23 mouse cellular contexts compared by ENCODE assay signal in the genomic region with DNA sequence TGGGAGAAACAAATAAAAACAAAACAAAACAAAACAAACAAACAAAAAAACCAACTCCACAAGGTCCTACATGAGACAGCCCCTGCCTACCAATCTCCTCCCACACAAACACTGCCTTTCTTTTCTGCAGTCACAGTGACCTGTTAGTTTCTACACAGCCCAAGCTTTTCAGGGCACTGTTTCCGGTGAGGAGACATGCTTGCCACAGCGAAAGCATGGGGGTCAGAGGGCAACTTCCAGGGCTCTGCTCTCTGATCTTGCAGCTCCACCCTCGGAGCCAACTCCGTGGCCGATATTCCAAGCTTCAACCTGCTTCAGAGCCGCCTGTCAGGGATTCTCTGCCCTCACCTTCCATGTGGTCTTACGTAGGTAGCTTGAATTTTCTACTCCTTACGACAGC. TPM values are rescaled to one million over a fixed set of nuclear protein-coding genes. Genes with fewer than 3 reads are reported as not detected.
DNase-seq lines count a peak whose midpoint lies in the region; ATAC-seq and TF ChIP-seq lines count a peak whose summit lies in the region.
"Had no signal": no experiment of that assay in that cellular context is flagged by ENCODE, and none has a peak within 500 bp of the region (broad histone marks: within the 10 kb centered on the region; RNA-seq: fewer than 3 reads in every experiment).

No protein-coding gene starts in this region.

- no peaks in the 10 kb centered on the region for H3K4me1 ChIP-seq in lung, postnatal 0 days (ENCODE audit: insufficient read depth, low read depth, low read length)
- H3K4me1 ChIP-seq in liver, adult 2 months (ENCODE audit: control insufficient read depth, insufficient read depth, low read length), result peaks cover 7% of the 10 kb centered on the region
- H3K4me1 ChIP-seq: midbrain, embryonic 12.5 days had no signal

- H3K27me3 ChIP-seq in lung, postnatal 0 days (replicated peaks; ENCODE audit: insufficient read depth, low read length), result no peaks in the 10 kb centered on the region
- no peaks in the 10 kb centered on the region for H3K27me3 ChIP-seq in liver, adult 2 months (ENCODE audit: control insufficient read depth, insufficient read depth, low read length)
- H3K27me3 ChIP-seq: forebrain, embryonic 13.5 days; midbrain, embryonic 12.5 days; neural tube, embryonic 15.5 days had no signal

- TF ChIP-seq CTCF in lung, postnatal 0 days (IDR thresholded peaks at IDR 0.05), result no peak
- TF ChIP-seq CTCF in liver, adult 2 months (IDR thresholded peaks at IDR 0.05; ENCODE audit: low read depth, low read length), result no peak

- H3K9me3 ChIP-seq in lung, postnatal 0 days (ENCODE audit: low read length), result no peaks in the 10 kb centered on the region
- H3K9me3 ChIP-seq: forebrain, embryonic 13.5 days; midbrain, embryonic 12.5 days; neural tube, embryonic 15.5 days had no signal

- TF ChIP-seq EP300 in lung, postnatal 0 days (IDR thresholded peaks at IDR 0.05), result no peak

- H3K4me3 ChIP-seq in lung, postnatal 0 days (ENCODE audit: low read depth, low read length), result no peak overlapping the region
- no peak overlapping the region; the same call in 1 of the 2 replicates for H3K4me3 ChIP-seq in liver, adult 2 months (ENCODE audit: insufficient read depth, low read depth, low read length)
- H3K4me3 ChIP-seq: forebrain, embryonic 13.5 days; midbrain, embryonic 12.5 days; myocyte; neural tube, embryonic 15.5 days had no signal

- no peaks in the 10 kb centered on the region for H3K36me3 ChIP-seq in lung, postnatal 0 days (ENCODE audit: insufficient read depth, low read length)
- H3K36me3 ChIP-seq in liver, adult 2 months (ENCODE audit: control insufficient read depth, insufficient read depth, low read length), result no peaks in the 10 kb centered on the region
- H3K36me3 ChIP-seq: G1E; midbrain, embryonic 12.5 days; neural tube, embryonic 15.5 days had no signal

- DNase-seq in adrenal gland, postnatal 14 days, result peak; percentile 42
- DNase-seq in adrenal gland, adult 8-10 months, result no peak
- peak; percentile 30 for DNase-seq in lung, postnatal 10 days
- no peak for DNase-seq in lung, postnatal 0 days (ENCODE audit: low spot score)
- peak; percentile 88 for DNase-seq in liver, adult 2 months (ENCODE audit: extremely low read depth, low read depth, low spot score)
- peak; percentile 81 for DNase-seq in yolk sac, embryonic 10.5 days (ENCODE audit: low spot score)
- no peak for DNase-seq in heart, postnatal 4 days
- DNase-seq in cerebellum, postnatal 36 days, result no peak
- DNase-seq: cerebellum, adult 18-20 months; gastrocnemius, postnatal 36 days; heart, postnatal 14 days; lung, adult 18-20 months; lung, postnatal 4 days; thymus, postnatal 4 days had no signal

- no peak overlapping the region for H3K27ac ChIP-seq in lung, postnatal 0 days (ENCODE audit: low read length)
- H3K27ac ChIP-seq in liver, adult 2 months (replicated peaks; ENCODE audit: insufficient read depth, low read depth, low read length), result peak overlapping the region; percentile 70
- H3K27ac ChIP-seq: forebrain, embryonic 13.5 days; midbrain, embryonic 12.5 days; neural tube, embryonic 15.5 days; stomach, postnatal 0 days had no signal

- no peak for ATAC-seq in lung, postnatal 0 days
- ATAC-seq: CD4-positive, CD25-positive, alpha-beta regulatory T cell, adult 4 months; forebrain, embryonic 13.5 days; inflammation-experienced regulatory T-cells, adult 6 months had no signal

- TF ChIP-seq POLR2A in liver, adult 2 months (IDR thresholded peaks at IDR 0.05; ENCODE audit: extremely low read depth, insufficient read depth, low read length), result no peak

- no peak overlapping the region for H3K9ac ChIP-seq in lung, postnatal 0 days (replicated peaks; ENCODE audit: low read depth)
- H3K9ac ChIP-seq in liver, adult 2 months (ENCODE audit: low read depth, low read length), result peak overlapping the region; percentile 56; the same call in 1 of the 2 replicates
- H3K9ac ChIP-seq: forebrain, embryonic 13.5 days; midbrain, embryonic 12.5 days; neural tube, embryonic 15.5 days had no signal

- no peak overlapping the region for H3K4me2 ChIP-seq in lung, postnatal 0 days (replicated peaks; ENCODE audit: low read depth, low read length)
- H3K4me2 ChIP-seq: forebrain, embryonic 13.5 days; heart, embryonic 11.5 days; midbrain, embryonic 12.5 days; neural tube, embryonic 15.5 days had no signal

- 50% methylated on average over 8 of the region's 8 CpGs for WGBS in lung, postnatal 0 days
- 13% methylated on average over 8 of the region's 8 CpGs for WGBS in liver, adult 2 months

- peaks cover 11% of the 10 kb centered on the region; the same call in 1 of the 2 replicates for H3K79me2 ChIP-seq in liver, adult 2 months (ENCODE audit: control insufficient read depth, insufficient read depth, low read length)

RNA-seq across cellular contexts. Expression of a gene that starts 22.6 kb away (rescaled TPM):
- 11.5 and 18.5 TPM in 2 replicates for total RNA-seq in adrenal gland, postnatal 14 days (2021)
- total RNA-seq in adrenal gland, adult 8-10 months (2022), result 10 to 100 TPM; 11.7 to 35.6 (median 21.6) TPM
- 9.8 and 10.2 TPM in 2 replicates for polyA plus RNA-seq in lung, postnatal 0 days (2015; fragmentation: Nextera tagmentation; extraction: Ambion mirVana)
- total RNA-seq in liver, adult 2 months (2014; rRNA removed), result 31.6 and 37.5 TPM in 2 replicates
- 6.7 and 7.5 TPM in 2 replicates for polyA plus RNA-seq in liver, adult 2 months (2012; rRNA removed)
- total RNA-seq in heart, postnatal 4 days (2021), result 1 to 10 TPM; 3.7 to 5.4 TPM
- polyA plus RNA-seq: G1E had no signal

Comparison
In these comparisons a context has a peak if more than half of its experiments do, and no peak if none do; other contexts are left out.
1. DNase-seq: peak in adrenal gland, postnatal 14 days (single experiment), lung, postnatal 10 days (single experiment), liver, adult 2 months (single experiment) and yolk sac, embryonic 10.5 days (single experiment); none in adrenal gland, adult 8-10 months (single experiment), lung, postnatal 0 days (single experiment), heart, postnatal 4 days (single experiment) and cerebellum, postnatal 36 days (0 of 2).